Mouse (Mus musculus) heart, adult 10 weeks (tissue): ENCODE measurements around the gene Phkb. TPM values are rescaled to one million over a fixed set of nuclear protein-coding genes. Genes with fewer than 3 reads are reported as not detected.

Experiments used
- polyA plus RNA-seq: library from polyadenylated mRNA; stranded (reverse); fragments of 350-450 nt; fragmentation: Illumina TruSeq; extraction: RNeasy Lipid Tissue Mini Kit (QIAGEN cat#74804); gene quantifications from one replicate; pipeline ENCODE4 v1.2.3, GENCODE M21; 2014; ENCODE audit warnings: low read depth, low replicate concordance

The Phkb gene
- polyA plus RNA-seq, result 45.0 TPM

GRCm38 (mm10) chr8:85840657-85841488 is at the start of gene Phkb, which contains the start of gene Itfg1:
Gene Phkb (plus strand): TSS chr8:85840959.
Gene Itfg1 (minus strand): TSS chr8:85840921.

Other genes starting within 250 kb of the Phkb start
- gene Neto2, start 140.0 kb upstream of the Phkb start, polyA plus RNA-seq, result 1.2 TPM
- gene Itfg1, start within 50 bp of the Phkb start, polyA plus RNA-seq, result 44.5 TPM